Mouse (Mus musculus) B cell, adult 2 months (primary cell): ENCODE results near the gene Tmeff2.

ENCODE experiments used
- DNase-seq, 2 experiments: peaks; one replicate each; pipeline ENCODE4 v3.0.0; 2022

Gene Tmeff2

GRCm38 (mm10) chr1:51114721-51115120, 214.3 kb downstream of the Tmeff2 start:
- DNase-seq = no peak

DNA sequence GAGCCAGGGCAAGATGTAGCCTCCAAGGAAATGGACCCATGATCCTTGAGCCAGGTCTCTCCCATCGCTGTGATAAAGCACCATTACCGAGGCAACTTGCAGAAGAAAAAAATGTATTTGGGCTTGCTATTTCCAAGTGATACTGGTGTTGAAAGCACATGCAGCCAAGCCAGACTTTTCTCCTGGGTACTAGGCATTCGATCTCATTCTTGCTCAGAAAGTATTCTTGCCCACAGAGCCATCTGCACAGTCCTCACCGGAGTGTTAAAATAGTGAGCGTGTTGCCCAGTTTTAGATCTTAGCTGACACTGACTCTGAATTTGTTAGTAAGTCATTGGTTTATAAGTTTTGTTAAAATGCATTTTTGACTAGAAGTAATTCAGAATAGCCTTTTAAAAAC, 215.3 kb downstream of the Tmeff2 start:
- DNase-seq = no peak

- no peak for DNase-seq
These were observed 217.4 kb downstream of the Tmeff2 start for GRCm38 (mm10) chr1:51117830-51118229.

DNA sequence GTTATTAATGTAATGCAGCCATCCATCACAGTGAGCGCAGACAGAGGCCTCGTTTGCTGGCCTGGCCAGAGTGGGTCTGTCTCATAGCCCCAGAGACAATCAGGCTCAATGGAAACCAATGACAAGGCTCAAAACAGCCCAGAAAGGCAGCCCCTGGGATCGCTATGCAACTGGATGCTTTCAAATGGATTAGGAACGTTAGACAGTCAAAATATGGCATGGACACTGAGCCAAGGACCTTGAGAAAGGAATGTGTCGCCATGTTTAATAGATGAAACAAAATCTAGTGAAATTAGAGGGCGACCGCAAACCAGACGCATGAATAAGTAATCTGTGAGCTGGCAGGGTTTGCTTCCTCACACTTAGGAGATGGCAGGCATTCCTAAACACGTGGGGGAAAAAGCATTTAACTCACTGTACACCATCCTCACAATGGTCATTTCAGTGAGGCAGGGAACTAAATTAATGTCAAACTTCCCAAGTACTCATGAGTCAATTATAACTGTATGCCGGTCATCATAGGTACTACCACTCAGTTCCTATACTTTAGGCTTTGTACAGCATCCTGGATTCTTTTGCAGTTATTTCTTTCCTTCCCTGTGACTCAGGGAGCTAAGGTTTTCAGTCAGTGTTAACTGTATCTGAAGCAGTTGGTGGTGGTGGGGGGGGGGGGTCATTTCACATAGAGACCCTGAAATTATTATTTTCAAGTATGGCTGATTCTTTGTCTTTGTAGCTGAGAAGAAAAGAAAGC, 225.4 kb downstream of the Tmeff2 start:
- no peak for DNase-seq

GRCm38 (mm10) chr1:51126425-51126765, 225.9 kb downstream of the Tmeff2 start:
- DNase-seq = no peak

DNA sequence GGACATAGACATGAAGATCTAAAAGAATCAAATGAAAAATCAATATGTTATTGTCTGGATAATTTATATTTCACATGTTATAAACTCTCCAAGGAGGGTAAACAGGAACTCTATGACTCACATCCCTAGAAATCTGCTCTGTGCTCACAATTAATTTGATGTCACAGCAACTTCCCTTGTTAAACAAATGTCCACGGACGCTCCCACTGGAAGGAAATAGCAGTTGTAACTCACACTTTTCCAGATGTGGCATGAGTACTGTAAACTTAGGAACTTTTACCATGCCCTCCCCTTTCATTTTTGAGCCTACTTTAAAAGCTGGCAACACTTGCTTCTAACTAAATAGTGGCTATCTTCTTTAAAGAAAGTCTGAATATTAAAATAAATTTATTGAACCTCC, 236.3 kb downstream of the Tmeff2 start:
- DNase-seq = no peak

DNA sequence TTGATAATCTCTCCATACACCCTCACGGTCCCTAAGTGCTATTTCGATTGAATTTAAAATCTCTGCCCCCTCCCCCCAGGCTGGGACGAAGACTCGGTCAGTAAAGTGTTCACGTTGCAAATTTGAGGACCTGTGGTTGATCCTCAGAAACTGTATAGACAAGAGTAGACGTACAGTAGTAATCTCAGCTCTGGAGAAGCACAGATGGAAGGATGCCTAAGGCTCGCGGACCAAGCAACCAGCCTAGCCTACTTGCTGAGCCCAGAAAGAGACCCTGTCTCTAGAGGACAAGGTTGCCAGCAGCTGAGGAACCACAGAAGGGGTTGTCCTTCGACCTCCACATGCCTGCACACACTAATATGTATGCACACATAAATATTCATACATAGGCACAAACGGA, 239.2 kb downstream of the Tmeff2 start:
- no peak for DNase-seq

DNA sequence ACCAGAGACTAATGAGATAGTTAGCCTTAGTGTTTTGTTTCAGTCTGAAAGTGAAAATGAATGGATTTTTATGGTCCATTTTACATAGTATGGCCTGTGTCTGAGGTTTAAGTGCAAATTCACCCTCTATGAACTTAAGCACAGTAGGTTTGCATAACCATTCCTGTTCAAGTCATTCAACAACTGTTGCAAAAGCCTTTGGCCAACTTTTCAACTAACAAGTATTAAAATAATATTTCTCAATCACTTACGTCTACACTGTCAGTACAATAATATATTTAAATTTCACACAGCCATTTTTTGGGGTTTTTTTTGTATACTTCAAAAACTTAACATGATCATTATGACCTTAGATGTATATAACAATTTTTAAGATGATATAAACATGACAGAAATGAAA, 240.9 kb downstream of the Tmeff2 start:
- no peak for DNase-seq

DNA sequence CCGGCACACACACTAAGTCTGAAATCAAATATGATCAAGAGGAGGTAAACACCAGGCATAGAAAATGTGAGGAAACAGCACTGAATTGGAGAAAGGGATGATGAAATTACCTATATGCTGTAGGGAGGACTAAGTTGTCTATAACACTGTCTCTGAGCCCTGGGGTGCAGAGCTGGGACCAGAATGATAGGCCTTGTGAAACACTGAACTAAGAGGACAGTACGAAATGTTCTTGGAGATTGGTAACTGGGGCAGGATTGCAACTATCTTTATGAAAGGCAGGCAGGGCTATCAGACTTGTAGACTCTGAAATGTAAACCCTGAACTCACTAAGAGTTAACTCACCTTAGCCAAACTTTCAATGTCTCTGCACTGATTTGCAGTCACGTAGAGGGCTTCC, 242.3 kb downstream of the Tmeff2 start:
- no peak for DNase-seq

- no peak for DNase-seq
These were observed 245.2 kb downstream of the Tmeff2 start for GRCm38 (mm10) chr1:51145693-51146092.

DNA sequence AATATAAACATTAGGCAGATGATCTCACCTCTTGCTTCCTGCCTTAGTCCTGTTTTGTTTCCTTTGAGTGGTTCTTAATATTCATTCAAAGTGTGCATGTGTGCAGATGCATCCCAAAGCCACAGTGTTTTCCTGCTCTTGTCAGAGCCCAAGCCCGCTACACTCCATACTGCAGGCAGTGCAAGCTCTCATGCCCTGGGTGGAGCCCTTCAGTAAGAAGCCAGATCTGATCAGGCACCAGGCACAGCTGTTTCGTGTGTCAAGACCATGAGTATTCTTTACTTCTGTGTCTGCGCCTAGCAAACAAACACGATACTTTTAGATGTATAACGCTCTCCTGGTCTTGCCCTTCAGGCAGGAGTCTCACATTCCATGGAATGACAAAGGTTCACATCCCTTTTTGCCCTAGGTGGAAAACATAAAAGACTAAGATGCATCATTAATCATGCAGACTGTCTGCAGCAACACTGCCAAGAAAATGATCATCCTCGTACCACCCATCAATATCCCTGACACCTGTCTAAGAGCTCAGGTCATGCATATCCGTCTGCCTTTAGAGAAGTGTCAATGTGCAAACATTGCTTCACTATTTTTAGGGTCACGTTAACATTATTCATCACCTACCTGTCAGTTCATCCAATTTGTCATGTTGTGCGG, 248.2 kb downstream of the Tmeff2 start:
- no peak for DNase-seq

DNA sequence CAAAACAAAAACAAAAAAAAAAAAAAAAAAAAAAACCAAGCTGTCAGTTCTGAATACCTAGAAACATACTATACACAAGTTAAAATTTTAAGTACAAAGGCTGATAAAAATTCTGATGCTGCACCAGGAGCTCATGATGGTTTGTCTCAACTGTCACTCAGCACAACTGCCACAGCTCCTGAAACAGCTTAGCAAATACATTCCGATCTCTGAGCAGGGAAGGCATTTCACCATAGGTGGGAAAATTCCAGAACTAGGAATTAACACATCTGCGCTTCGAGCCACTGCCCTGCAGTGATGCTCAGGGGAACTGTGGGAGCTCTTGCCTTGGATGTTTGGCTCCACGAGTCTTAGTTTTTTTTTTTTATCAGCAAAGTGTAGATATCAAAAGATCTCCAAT, 249.0 kb downstream of the Tmeff2 start:
- no peak for DNase-seq

DNA sequence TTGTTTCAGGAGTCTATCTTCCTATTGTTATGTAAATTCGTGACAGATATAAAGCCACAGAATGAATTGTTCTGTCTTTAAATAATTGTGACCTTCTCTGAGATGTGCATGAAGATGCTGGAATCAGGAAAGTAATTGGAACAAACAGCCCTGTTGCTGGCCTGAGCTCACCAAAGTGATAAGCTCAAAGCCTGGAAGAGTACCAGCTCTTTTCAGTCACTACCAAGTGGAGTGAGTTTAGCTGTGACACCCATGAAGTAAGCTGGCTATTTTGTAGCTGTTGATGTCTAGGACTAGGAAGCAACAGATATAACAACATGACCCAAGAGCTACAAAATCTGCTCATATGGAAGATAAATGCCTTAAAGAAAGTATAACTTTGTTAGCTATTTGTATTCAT, 249.4 kb downstream of the Tmeff2 start:
- no peak for DNase-seq

DNA sequence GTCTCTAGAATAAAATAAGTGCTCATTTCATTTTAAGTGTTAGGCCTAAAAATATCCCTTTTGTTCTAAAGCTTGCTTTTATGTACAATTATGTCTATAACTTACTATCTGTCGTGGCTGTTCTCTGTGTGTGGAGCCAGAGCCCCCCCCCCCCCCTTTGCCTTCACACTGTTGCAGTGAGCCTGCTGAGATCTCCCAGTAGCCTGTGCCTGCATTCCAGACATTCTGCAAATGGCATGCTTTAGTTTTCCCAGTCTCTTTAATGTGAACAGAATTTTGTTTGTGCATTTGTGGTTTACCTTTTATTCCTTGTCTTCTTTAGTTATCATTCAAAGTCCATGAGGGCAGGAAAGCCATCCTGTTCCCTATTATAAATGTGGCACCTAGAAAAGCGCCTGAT, 251.6 kb downstream of the Tmeff2 start:
- no peak for DNase-seq

GRCm38 (mm10) chr1:51152856-51153255, 252.4 kb downstream of the Tmeff2 start:
- no peak for DNase-seq

DNA sequence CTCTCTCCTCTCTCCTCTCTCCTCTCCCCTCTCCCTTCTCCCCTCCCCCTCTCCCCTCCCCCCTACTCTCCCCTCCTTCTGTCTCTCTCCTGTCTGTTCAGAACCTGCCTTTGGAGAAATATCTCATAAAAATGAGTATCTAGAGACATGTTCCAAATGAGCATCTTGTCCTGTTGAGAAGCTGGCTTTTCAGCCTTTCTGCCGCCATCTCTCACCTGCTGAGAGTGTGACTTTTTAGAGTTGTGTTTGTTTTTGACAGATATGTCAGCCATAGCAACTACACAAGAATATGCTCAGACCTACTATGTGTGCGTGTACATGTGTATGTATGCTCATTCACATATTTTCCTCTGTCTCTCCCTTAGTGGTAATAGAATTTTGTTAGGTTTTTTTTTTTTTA, 283.8 kb downstream of the Tmeff2 start:
- DNase-seq = no peak

- DNase-seq = no peak
These were observed 288.6 kb downstream of the Tmeff2 start for GRCm38 (mm10) chr1:51189008-51189407.

GRCm38 (mm10) chr1:51191253-51191652, 290.8 kb downstream of the Tmeff2 start:
- DNase-seq = no peak

GRCm38 (mm10) chr1:51191872-51192613, 291.6 kb downstream of the Tmeff2 start:
- no peak for DNase-seq

GRCm38 (mm10) chr1:51199088-51199830, 298.8 kb downstream of the Tmeff2 start:
- DNase-seq = no peak

DNA sequence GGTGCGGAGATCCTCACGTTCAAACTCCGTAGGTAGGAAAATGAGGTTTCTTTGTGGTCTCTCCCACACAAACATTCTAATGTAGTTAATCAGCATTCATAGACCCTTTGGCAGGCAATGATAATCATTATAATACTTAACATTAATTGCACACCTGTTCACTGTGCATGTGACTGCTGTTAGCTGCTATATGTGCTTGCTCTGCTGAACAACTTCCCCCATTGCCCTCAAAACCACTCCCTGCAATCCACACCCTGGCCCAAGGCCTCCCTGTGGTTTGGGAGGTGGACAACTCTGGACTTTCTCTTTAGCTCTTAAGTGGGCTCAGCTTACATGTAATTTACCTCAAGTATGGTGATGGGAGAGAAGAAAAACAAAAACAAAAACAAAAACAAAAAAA, 299.5 kb downstream of the Tmeff2 start:
- DNase-seq = no peak

- no peak for DNase-seq
These were observed 315.2 kb downstream of the Tmeff2 start for GRCm38 (mm10) chr1:51215631-51216030.

- DNase-seq = no peak
These were observed 316.0 kb downstream of the Tmeff2 start for GRCm38 (mm10) chr1:51216292-51217050.
